8 mouse cellular contexts compared by ENCODE assay signal in the genomic region with DNA sequence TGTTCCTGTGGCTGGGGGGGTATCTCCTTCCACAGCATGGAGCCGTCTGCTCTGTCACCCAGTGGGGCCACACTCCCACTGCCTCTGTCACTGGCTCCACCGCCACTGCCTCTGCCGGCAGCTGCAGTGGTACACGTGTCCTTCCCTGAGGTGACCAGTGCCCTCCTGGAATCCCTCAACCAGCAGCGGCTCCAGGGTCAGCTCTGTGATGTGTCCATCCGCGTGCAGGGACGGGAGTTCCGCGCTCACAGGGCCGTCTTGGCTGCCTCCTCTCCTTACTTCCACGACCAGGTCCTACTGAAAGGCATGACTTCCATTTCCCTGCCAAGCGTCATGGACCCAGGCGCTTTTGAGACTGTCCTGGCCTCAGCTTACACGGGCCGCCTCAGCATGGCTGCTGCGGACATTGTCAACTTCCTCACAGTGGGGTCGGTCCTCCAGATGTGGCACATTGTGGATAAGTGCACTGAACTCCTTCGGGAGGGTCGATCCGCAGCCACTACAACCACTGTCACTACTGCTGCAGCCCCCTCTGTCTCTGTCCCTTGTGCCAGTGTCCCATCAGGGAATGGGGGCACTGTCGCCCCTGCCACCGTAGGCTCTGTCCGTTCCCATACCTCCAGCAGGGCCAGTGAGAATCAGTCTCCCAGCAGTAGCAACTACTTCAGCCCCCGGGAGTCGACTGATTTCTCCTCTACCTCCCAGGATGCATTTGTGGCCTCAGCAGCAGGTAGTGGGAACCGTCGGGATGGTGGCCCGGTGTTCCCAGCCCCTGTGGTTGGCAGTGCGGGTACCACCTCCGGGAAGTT. TPM values are rescaled to one million over a fixed set of nuclear protein-coding genes. Genes with fewer than 3 reads are reported as not detected.
DNase-seq lines count a peak whose midpoint lies in the region; ATAC-seq lines count a peak whose summit lies in the region.

No protein-coding gene starts in this region.

- peak overlapping the region; percentile 75 for H3K4me2 ChIP-seq in heart, embryonic 14.5 days (ENCODE audit: low read length)
- peak overlapping the region; percentile 66 for H3K4me2 ChIP-seq in forebrain, embryonic 16.5 days (ENCODE audit: low read length)
- H3K4me2 ChIP-seq in liver, embryonic 11.5 days, result peak overlapping the region; percentile 76

- peak overlapping the region; percentile 63 to 66 for H3K4me3 ChIP-seq in heart, embryonic 14.5 days (ENCODE audit: control insufficient read depth in 1 of 2, insufficient read depth in 1 of 2, low read depth in 1 of 2, low read length in 2 of 2)
- peak overlapping the region; percentile 53 for H3K4me3 ChIP-seq in forebrain, embryonic 16.5 days (replicated peaks; ENCODE audit: low read length)
- H3K4me3 ChIP-seq in liver, embryonic 11.5 days (ENCODE audit: low read depth, low read length), result peak overlapping the region; percentile 66

- H3K27me3 ChIP-seq in heart, embryonic 14.5 days (ENCODE audit: control insufficient read depth, insufficient read depth, low read length), result no peaks in the 10 kb centered on the region
- no peaks in the 10 kb centered on the region for H3K27me3 ChIP-seq in forebrain, embryonic 16.5 days (replicated peaks; ENCODE audit: control insufficient read depth, insufficient read depth, low read length)
- H3K27me3 ChIP-seq in liver, embryonic 11.5 days (replicated peaks; ENCODE audit: control insufficient read depth, insufficient read depth, low read length), result no peaks in the 10 kb centered on the region

- DNase-seq in heart, adult 18-20 months, result no peak
- peak; percentile 53 for DNase-seq in adrenal gland, postnatal 14 days
- no peak for DNase-seq in liver, embryonic 11.5 days (ENCODE audit: low spot score)
- peak; percentile 52 for DNase-seq in testis, postnatal 10 days (ENCODE audit: low spot score)
- DNase-seq in layer of hippocampus, adult 9-10 months (ENCODE audit: low spot score), result no peak
- no peak for DNase-seq in thymus, postnatal 25 days

- peaks cover 13 to 23% of the 10 kb centered on the region in 2 experiments for H3K4me1 ChIP-seq in heart, embryonic 14.5 days (ENCODE audit: control insufficient read depth in 2 of 2, insufficient read depth in 2 of 2, low read length in 2 of 2)
- peaks cover 44% of the 10 kb centered on the region for H3K4me1 ChIP-seq in forebrain, embryonic 16.5 days (replicated peaks; ENCODE audit: control insufficient read depth, insufficient read depth, low read length)
- peaks cover 32% of the 10 kb centered on the region for H3K4me1 ChIP-seq in liver, embryonic 11.5 days (replicated peaks; ENCODE audit: control insufficient read depth, insufficient read depth, low read length)

- no peak overlapping the region for H3K27ac ChIP-seq in heart, embryonic 14.5 days (replicated peaks in 1 of 2; ENCODE audit: control insufficient read depth in 1 of 2, insufficient read depth in 1 of 2, low read depth in 2 of 2, low read length in 2 of 2)
- H3K27ac ChIP-seq in forebrain, embryonic 16.5 days (ENCODE audit: low read length), result no peak overlapping the region
- H3K27ac ChIP-seq in liver, embryonic 11.5 days (ENCODE audit: low read depth, low read length), result peak overlapping the region; percentile 1

- peaks cover 43% of the 10 kb centered on the region for H3K36me3 ChIP-seq in heart, embryonic 14.5 days (ENCODE audit: control insufficient read depth, insufficient read depth, low read length)
- peaks cover 15% of the 10 kb centered on the region for H3K36me3 ChIP-seq in forebrain, embryonic 16.5 days (ENCODE audit: control insufficient read depth, insufficient read depth)
- H3K36me3 ChIP-seq in liver, embryonic 11.5 days (ENCODE audit: control insufficient read depth, insufficient read depth, low read length), result peaks cover 38% of the 10 kb centered on the region

- no peak for ATAC-seq in heart, embryonic 14.5 days (ENCODE audit: insufficient number of reproducible peaks, insufficient read depth, low FRiP score, low read depth)
- no peak for ATAC-seq in forebrain, embryonic 16.5 days
- no peak for ATAC-seq in liver, embryonic 11.5 days (replicated peaks; ENCODE audit: low FRiP score)

- WGBS in heart, embryonic 14.5 days, result 66% methylated on average over 31 of the region's 31 CpGs
- WGBS in forebrain, embryonic 16.5 days, result 74% methylated on average over 31 of the region's 31 CpGs
- 82% methylated on average over 31 of the region's 31 CpGs for WGBS in liver, embryonic 11.5 days

- H3K9me3 ChIP-seq in heart, embryonic 14.5 days (ENCODE audit: control insufficient read depth, low read length), result no peaks in the 10 kb centered on the region
- H3K9me3 ChIP-seq in forebrain, embryonic 16.5 days (ENCODE audit: control insufficient read depth, low read length), result no peaks in the 10 kb centered on the region
- 0 out of 2 replicates have a peak, but pooled peaks cover 2% of the 10 kb centered on the region for H3K9me3 ChIP-seq in liver, embryonic 11.5 days (ENCODE audit: control insufficient read depth, low read length)

- H3K9ac ChIP-seq in heart, embryonic 14.5 days (ENCODE audit: low read length), result peak overlapping the region; percentile 75
- H3K9ac ChIP-seq in forebrain, embryonic 16.5 days (replicated peaks; ENCODE audit: low read depth, low read length), result peak overlapping the region; percentile 9; the same call in 1 of the 2 replicates
- H3K9ac ChIP-seq in liver, embryonic 11.5 days (ENCODE audit: low read depth, low read length), result peak overlapping the region; percentile 60

RNA-seq across cellular contexts. Expression of a gene that starts 1.3 kb away (rescaled TPM):
- polyA plus RNA-seq in heart, embryonic 14.5 days (2014; fragmentation: Nextera tagmentation; extraction: Ambion mirVana), result 4.5 and 8.9 TPM in 2 replicates
- total RNA-seq in heart, adult 18-20 months (2021), result 10 to 100 TPM; 15.6 to 16.6 TPM
- 25.5 and 34.5 TPM in 2 replicates for total RNA-seq in adrenal gland, postnatal 14 days (2021)
- polyA plus RNA-seq in forebrain, embryonic 16.5 days (2015; fragmentation: Nextera tagmentation; extraction: Ambion mirVana), result 17.1 and 17.2 TPM in 2 replicates
- 12.4 and 13.0 TPM in 2 replicates for polyA plus RNA-seq in liver, embryonic 11.5 days (2014; fragmentation: Nextera tagmentation; extraction: Ambion mirVana)

RNA-seq across cellular contexts. Expression of a gene that starts 1.4 kb away (rescaled TPM):
- 44.9 and 47.1 TPM in 2 replicates for polyA plus RNA-seq in heart, embryonic 14.5 days (2014; fragmentation: Nextera tagmentation; extraction: Ambion mirVana)
- 100 to 1,000 TPM; 111 to 115 TPM for total RNA-seq in heart, adult 18-20 months (2021)
- total RNA-seq in adrenal gland, postnatal 14 days (2021), result 132 and 145 TPM in 2 replicates
- polyA plus RNA-seq in forebrain, embryonic 16.5 days (2015; fragmentation: Nextera tagmentation; extraction: Ambion mirVana), result 13.7 and 15.4 TPM in 2 replicates
- 28.1 and 29.1 TPM in 2 replicates for polyA plus RNA-seq in liver, embryonic 11.5 days (2014; fragmentation: Nextera tagmentation; extraction: Ambion mirVana)

RNA-seq across cellular contexts. Expression of a gene that starts 7.8 kb away (rescaled TPM):
- 24.5 and 27.2 TPM in 2 replicates for polyA plus RNA-seq in heart, embryonic 14.5 days (2014; fragmentation: Nextera tagmentation; extraction: Ambion mirVana)
- total RNA-seq in heart, adult 18-20 months (2021), result 10 to 100 TPM; 12.3 to 20.7 TPM
- 27.7 and 32.0 TPM in 2 replicates for total RNA-seq in adrenal gland, postnatal 14 days (2021)
- 61.5 and 63.1 TPM in 2 replicates for polyA plus RNA-seq in forebrain, embryonic 16.5 days (2015; fragmentation: Nextera tagmentation; extraction: Ambion mirVana)
- 46.9 and 52.9 TPM in 2 replicates for polyA plus RNA-seq in liver, embryonic 11.5 days (2014; fragmentation: Nextera tagmentation; extraction: Ambion mirVana)

RNA-seq across cellular contexts. Expression of a gene that starts 12.1 kb away (rescaled TPM):
- polyA plus RNA-seq in heart, embryonic 14.5 days (2014; fragmentation: Nextera tagmentation; extraction: Ambion mirVana), result 0.26 and 0.35 TPM in 2 replicates
- total RNA-seq in heart, adult 18-20 months (2021), result not detected
- not detected in 2 replicates for total RNA-seq in adrenal gland, postnatal 14 days (2021)
- 0.32 and 0.54 TPM in 2 replicates for polyA plus RNA-seq in forebrain, embryonic 16.5 days (2015; fragmentation: Nextera tagmentation; extraction: Ambion mirVana)
- 1.8 and 2.2 TPM in 2 replicates for polyA plus RNA-seq in liver, embryonic 11.5 days (2014; fragmentation: Nextera tagmentation; extraction: Ambion mirVana)

RNA-seq across cellular contexts. Expression of a gene that starts 12.3 kb away (rescaled TPM):
- polyA plus RNA-seq in heart, embryonic 14.5 days (2014; fragmentation: Nextera tagmentation; extraction: Ambion mirVana), result 30.3 and 38.9 TPM in 2 replicates
- total RNA-seq in heart, adult 18-20 months (2021), result 10 to 100 TPM; 30.9 to 31.8 TPM
- 53.2 and 80.3 TPM in 2 replicates for total RNA-seq in adrenal gland, postnatal 14 days (2021)
- 40.8 and 52.3 TPM in 2 replicates for polyA plus RNA-seq in forebrain, embryonic 16.5 days (2015; fragmentation: Nextera tagmentation; extraction: Ambion mirVana)
- 22.1 and 25.6 TPM in 2 replicates for polyA plus RNA-seq in liver, embryonic 11.5 days (2014; fragmentation: Nextera tagmentation; extraction: Ambion mirVana)

Comparison
In these comparisons a context has a peak if more than half of its experiments do, and no peak if none do; other contexts are left out.
1. H3K9ac ChIP-seq: peak in every context shown above with its lines; median percentile 75 in heart, embryonic 14.5 days; 60 in liver, embryonic 11.5 days; 9 in forebrain, embryonic 16.5 days.
2. DNase-seq: peak in adrenal gland, postnatal 14 days (single experiment) and testis, postnatal 10 days (single experiment); none in heart, adult 18-20 months (0 of 2), liver, embryonic 11.5 days (single experiment), layer of hippocampus, adult 9-10 months (single experiment) and thymus, postnatal 25 days (single experiment).
3. Peak in every context shown above with its lines, with median percentiles within 50 percentile points of each other: H3K4me2 ChIP-seq and H3K4me3 ChIP-seq.